Mouse (Mus musculus) liver, embryonic 13.5 days (tissue): ENCODE data around the gene Ptcd2. TPM values are rescaled to one million over a fixed set of nuclear protein-coding genes. Genes with fewer than 3 reads are reported as not detected.
A peak's percentile ranks its signal among the peaks of the same experiment; 100 is the strongest.

ENCODE experiments used
- ATAC-seq: fragments of 200-750 bp; cut with Nextera tagmentation; 2 replicates; pipeline ENCODE4 v1.8.0; 2017; ENCODE audit warnings: low read depth, mild to moderate bottlenecking, moderate number of reproducible peaks, moderate library complexity
- DNase-seq: peaks from one replicate; pipeline ENCODE4 v3.0.0; 2022
- H3K27ac ChIP-seq: fragments of 300-500 bp; sonication (generic); 2 replicates; pipeline ENCODE4 v1.5.1; 2015; ENCODE audit warnings: moderate library complexity, mild to moderate bottlenecking, inconsistent platforms
- H3K27me3 ChIP-seq: fragments of 300-500 bp; sonication (generic); 2 replicates; pipeline ENCODE4 v1.6.1; 2015; ENCODE audit warnings: mild to moderate bottlenecking, inconsistent platforms
- H3K36me3 ChIP-seq: fragments of 300-500 bp; sonication (generic); 2 replicates; pipeline ENCODE4 v1.6.1; 2015; ENCODE audit warnings: mild to moderate bottlenecking, inconsistent platforms
- H3K4me1 ChIP-seq: fragments of 300-500 bp; sonication (generic); replicated peaks from 2 replicates; pipeline ENCODE4 v1.6.1; 2015; ENCODE audit warnings: inconsistent platforms
- H3K4me2 ChIP-seq: fragments of 300-500 bp; sonication (generic); 2 replicates; pipeline ENCODE4 v1.6.1; 2015; ENCODE audit warnings: inconsistent platforms, mild to moderate bottlenecking, moderate library complexity
- H3K4me3 ChIP-seq: fragments of 300-500 bp; sonication (generic); replicated peaks from 2 replicates; pipeline ENCODE4 v1.5.1; 2015; ENCODE audit warnings: mild to moderate bottlenecking, inconsistent platforms
- H3K9ac ChIP-seq: fragments of 300-500 bp; sonication (generic); 2 replicates; pipeline ENCODE4 v1.6.1; 2015; ENCODE audit warnings: mild to moderate bottlenecking, inconsistent platforms
- H3K9me3 ChIP-seq: fragments of 300-500 bp; sonication (generic); replicated peaks from 2 replicates; pipeline ENCODE4 v1.6.1; 2016; ENCODE audit warnings: inconsistent platforms
- WGBS: fragments of 180-500 bp; shearing (Covaris S2); methylation state at CpG from one replicate; pipeline ENCODE4 v1.1.7; 2015; ENCODE audit not compliant: insufficient replicate concordance; 5-methylcytosine and 5-hydroxymethylcytosine counted together
- polyA plus RNA-seq: library from polyadenylated mRNA; unstranded; fragments of >200 nt; fragmentation: Nextera tagmentation; extraction: Ambion mirVana; gene quantifications from 2 replicates; pipeline ENCODE4 v1.2.1, GENCODE M21; 2015

Gene Ptcd2
- 36.4 and 45.3 TPM in 2 replicates for polyA plus RNA-seq

- no peaks in the 10 kb centered on the region for H3K27me3 ChIP-seq
- H3K9ac ChIP-seq = peak within 1 kb of the TSS; percentile 82
- peak; percentile 97 for DNase-seq
- WGBS = under 1% methylated on average over 39 of the region's 39 CpGs
- H3K4me2 ChIP-seq = peak within 1 kb of the TSS; percentile 77
- no peaks in the 10 kb centered on the region for H3K9me3 ChIP-seq
- peak; percentile 96 for ATAC-seq
- H3K4me3 ChIP-seq = peak within 1 kb of the TSS; percentile 79
- peak within 1 kb of the TSS; percentile 77 for H3K27ac ChIP-seq
- peaks cover 37% of the 10 kb centered on the region for H3K36me3 ChIP-seq
- H3K4me1 ChIP-seq = peaks cover 29% of the 10 kb centered on the region
Observed at GRCm38 (mm10) chr13:99344599-99345575, at the start of gene Ptcd2, which contains the start of gene Mrps27. Gene Ptcd2, minus strand, starts transcription at chr13:99344705. Gene Mrps27, plus strand, starts transcription at chr13:99344786.

DNA sequence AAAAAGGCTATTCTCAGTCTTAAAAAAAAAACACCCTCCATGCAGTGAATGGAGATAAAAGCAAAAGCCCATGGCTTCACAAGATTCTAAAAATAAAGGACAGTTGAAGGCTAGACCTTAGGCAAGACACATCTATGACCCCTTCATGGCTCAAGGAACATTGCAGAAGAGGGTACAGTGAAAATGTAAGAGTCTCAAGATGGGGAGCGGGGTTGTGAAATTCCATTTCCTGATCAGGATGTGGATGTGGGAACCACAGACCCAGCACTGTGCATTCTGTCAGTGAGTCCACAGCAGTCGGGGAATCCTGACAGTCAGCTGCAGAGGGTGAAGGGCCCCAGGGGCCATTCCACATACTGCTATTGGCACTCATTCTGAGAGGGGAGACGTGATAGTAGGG, 48.6 kb upstream of the Ptcd2 start:
- Histone ChIP-seq H3K36me3 (0 out of 2 replicates have a peak, but pooled peaks cover 4% of the 10 kb centered on the region), H3K9ac (no peak overlapping the region), H3K4me3 (no peak overlapping the region), H3K4me2 (no peak overlapping the region), H3K4me1 (no peaks in the 10 kb centered on the region), H3K9me3 (no peaks in the 10 kb centered on the region), H3K27me3 (no peaks in the 10 kb centered on the region), H3K27ac (no peak overlapping the region)
- WGBS = 63% methylated on average over 3 of the region's 3 CpGs
- DNase-seq = no peak
- no peak for ATAC-seq

GRCm38 (mm10) chr13:99391417-99391816, 46.9 kb upstream of the Ptcd2 start:
- H3K27ac ChIP-seq = no peak overlapping the region
- H3K9me3 ChIP-seq = no peaks in the 10 kb centered on the region
- ATAC-seq (no peak), DNase-seq (no peak)
- 0 out of 2 replicates have a peak, but pooled peaks cover 4% of the 10 kb centered on the region for H3K36me3 ChIP-seq
- no peaks in the 10 kb centered on the region for H3K27me3 ChIP-seq
- WGBS = 89% methylated on average over 3 of the region's 3 CpGs
- no peak overlapping the region for H3K4me3 ChIP-seq
- no peaks in the 10 kb centered on the region for H3K4me1 ChIP-seq
- H3K4me2 ChIP-seq = no peak overlapping the region
- no peak overlapping the region for H3K9ac ChIP-seq

DNA sequence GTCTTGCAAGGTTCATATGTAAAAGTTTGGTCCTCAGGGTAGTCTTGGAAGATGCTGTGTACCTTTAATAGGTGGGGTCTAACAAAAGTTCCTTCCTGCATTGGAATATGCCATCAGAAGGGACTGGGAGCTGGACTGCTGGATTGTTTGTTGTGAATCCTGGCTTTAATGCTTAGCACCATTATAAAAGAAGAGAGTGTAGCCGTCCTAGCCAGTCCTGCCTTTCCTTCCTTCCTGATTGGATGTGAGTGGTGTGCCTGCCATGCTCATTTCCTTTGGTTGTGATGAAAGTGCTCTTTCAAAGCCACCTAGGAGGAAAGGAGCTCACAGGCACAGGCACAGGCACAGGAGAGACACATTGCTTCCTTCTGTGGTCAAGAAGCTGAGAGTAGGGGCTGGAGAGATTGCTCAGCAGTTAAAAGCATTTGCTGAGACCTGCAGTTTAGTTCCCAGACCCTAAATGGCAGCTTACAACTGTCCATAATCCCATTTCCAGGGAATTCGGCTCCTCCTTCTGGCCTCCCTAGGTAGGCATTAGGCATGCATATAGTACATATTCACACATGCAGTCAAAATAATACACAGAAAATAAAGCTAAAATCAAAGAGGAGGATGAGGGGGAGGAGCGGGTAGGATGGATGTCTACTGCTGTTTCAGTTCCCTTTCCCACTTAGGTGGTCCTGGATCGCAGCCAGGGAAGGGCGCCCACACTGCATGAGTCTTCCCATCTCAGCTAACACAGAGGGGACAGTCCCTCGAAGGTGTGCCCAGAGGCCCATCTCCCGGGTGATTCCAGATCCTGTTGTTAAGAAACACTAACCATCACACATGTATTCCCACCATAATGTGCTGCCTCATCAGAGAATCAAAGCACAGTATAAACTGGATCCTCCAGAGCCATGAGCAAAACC, 43.7 kb upstream of the Ptcd2 start:
- no peak overlapping the region for H3K4me2 ChIP-seq
- ATAC-seq (no peak), DNase-seq (no peak)
- no peaks in the 10 kb centered on the region for H3K27me3 ChIP-seq
- H3K27ac ChIP-seq = no peak overlapping the region
- H3K9ac ChIP-seq = no peak overlapping the region
- H3K36me3 ChIP-seq = 0 out of 2 replicates have a peak, but pooled peaks cover 4% of the 10 kb centered on the region
- H3K4me3 ChIP-seq = no peak overlapping the region
- no peaks in the 10 kb centered on the region for H3K9me3 ChIP-seq
- no peaks in the 10 kb centered on the region for H3K4me1 ChIP-seq
- 74% methylated on average over 7 of the region's 7 CpGs for WGBS

- 87% methylated on average over 7 of the region's 7 CpGs for WGBS
- Histone ChIP-seq H3K36me3 (0 out of 2 replicates have a peak, but pooled peaks cover 9% of the 10 kb centered on the region), H3K4me2 (no peak overlapping the region), H3K9me3 (no peaks in the 10 kb centered on the region), H3K4me3 (no peak overlapping the region), H3K9ac (no peak overlapping the region), H3K4me1 (no peaks in the 10 kb centered on the region), H3K27ac (no peak overlapping the region), H3K27me3 (no peaks in the 10 kb centered on the region)
- ATAC-seq = no peak
- DNase-seq = no peak
Observed at GRCm38 (mm10) chr13:99386341-99386740, 41.8 kb upstream of the Ptcd2 start.

DNA sequence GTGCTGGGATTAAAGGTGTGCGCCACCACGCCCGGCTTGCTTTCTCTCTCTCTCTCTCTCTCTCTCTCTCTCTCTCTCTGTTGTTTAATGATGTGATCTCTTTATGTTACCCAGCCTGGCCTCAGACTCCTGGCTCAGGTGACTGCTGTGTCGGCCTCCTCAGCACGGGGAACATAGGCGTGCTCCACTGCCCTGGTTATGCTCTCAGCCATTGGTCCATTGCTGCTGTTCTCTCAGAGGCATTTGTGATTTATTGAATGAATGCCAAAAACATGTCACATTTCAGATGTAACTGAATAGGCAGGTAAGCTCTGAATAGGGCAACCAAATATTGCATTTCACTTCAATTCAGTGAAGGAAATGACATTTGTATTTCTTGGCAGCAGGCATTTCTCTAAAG, 41.4 kb upstream of the Ptcd2 start:
- WGBS = 67% methylated on average over 6 of the region's 6 CpGs
- Histone ChIP-seq H3K27me3 (no peaks in the 10 kb centered on the region), H3K27ac (no peak overlapping the region), H3K4me1 (no peaks in the 10 kb centered on the region), H3K9me3 (no peaks in the 10 kb centered on the region), H3K4me3 (no peak overlapping the region), H3K9ac (no peak overlapping the region), H3K36me3 (0 out of 2 replicates have a peak, but pooled peaks cover 13% of the 10 kb centered on the region), H3K4me2 (no peak overlapping the region)
- no peak for DNase-seq
- ATAC-seq = no peak

GRCm38 (mm10) chr13:99384555-99385203, 40.2 kb upstream of the Ptcd2 start:
- ATAC-seq (no peak), DNase-seq (no peak)
- 0 out of 2 replicates have a peak, but pooled peaks cover 13% of the 10 kb centered on the region for H3K36me3 ChIP-seq
- no peaks in the 10 kb centered on the region for H3K9me3 ChIP-seq
- H3K4me2 ChIP-seq = no peak overlapping the region
- 69% methylated on average over 7 of the region's 7 CpGs for WGBS
- no peaks in the 10 kb centered on the region for H3K4me1 ChIP-seq
- no peak overlapping the region for H3K4me3 ChIP-seq
- H3K9ac ChIP-seq = no peak overlapping the region
- H3K27ac ChIP-seq = no peak overlapping the region
- no peaks in the 10 kb centered on the region for H3K27me3 ChIP-seq

DNA sequence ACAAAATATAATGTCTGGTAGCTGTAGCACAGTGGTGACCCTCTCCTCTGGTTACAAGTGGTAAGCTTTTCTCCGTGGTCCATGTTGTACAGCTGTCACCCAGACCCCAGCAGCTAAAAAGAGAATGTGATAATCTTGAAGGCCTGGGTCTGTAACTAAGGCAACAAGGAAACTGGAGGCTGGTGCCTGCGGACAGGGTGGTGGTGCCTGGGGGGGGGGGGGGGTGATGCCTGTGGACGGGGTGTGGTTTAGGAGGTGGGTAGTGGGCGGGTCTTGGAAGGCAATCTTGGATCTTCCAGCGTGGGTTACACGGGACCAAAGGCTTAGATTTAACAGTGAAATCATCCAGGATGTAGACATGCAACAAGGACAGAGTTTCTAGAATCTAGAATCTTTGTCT, 37.9 kb upstream of the Ptcd2 start:
- no peak for DNase-seq
- no peaks in the 10 kb centered on the region for H3K9me3 ChIP-seq
- H3K4me1 ChIP-seq = no peaks in the 10 kb centered on the region
- H3K9ac ChIP-seq = no peak overlapping the region
- no peak overlapping the region for H3K27ac ChIP-seq
- H3K4me2 ChIP-seq = no peak overlapping the region
- H3K36me3 ChIP-seq = 0 out of 2 replicates have a peak, but pooled peaks cover 14% of the 10 kb centered on the region
- no peak overlapping the region for H3K4me3 ChIP-seq
- 53% methylated on average over 6 of the region's 6 CpGs for WGBS
- no peak for ATAC-seq
- no peaks in the 10 kb centered on the region for H3K27me3 ChIP-seq

GRCm38 (mm10) chr13:99378223-99378622, 33.7 kb upstream of the Ptcd2 start:
- ATAC-seq (no peak), DNase-seq (no peak)
- no peaks in the 10 kb centered on the region for H3K4me1 ChIP-seq
- no peak overlapping the region for H3K27ac ChIP-seq
- no peak overlapping the region for H3K9ac ChIP-seq
- H3K27me3 ChIP-seq = no peaks in the 10 kb centered on the region
- H3K4me2 ChIP-seq = no peak overlapping the region
- H3K4me3 ChIP-seq = no peak overlapping the region
- WGBS = 88% methylated on average over 1 of the region's 1 CpGs
- no peaks in the 10 kb centered on the region for H3K9me3 ChIP-seq
- 0 out of 2 replicates have a peak, but pooled peaks cover 16% of the 10 kb centered on the region for H3K36me3 ChIP-seq

DNA sequence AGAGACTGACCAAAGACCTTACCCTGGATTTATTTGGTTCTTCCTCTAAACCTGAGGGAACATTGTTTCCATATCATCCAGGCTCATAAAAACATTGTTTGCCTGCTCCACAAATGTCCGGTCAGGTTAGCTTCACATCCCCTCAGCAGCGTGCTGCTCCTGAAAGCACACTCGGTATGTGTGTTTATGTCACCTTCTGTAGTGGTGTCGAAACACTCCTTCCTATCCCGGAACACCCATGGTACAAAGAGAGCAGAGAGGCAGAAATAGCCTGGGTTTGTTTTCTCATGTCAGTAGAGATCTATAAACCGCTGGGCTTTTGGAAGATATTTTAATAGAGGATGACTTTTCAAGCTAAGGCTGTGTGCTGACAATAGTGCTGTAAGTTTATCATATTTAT, 32.5 kb upstream of the Ptcd2 start:
- H3K36me3 ChIP-seq = 0 out of 2 replicates have a peak, but pooled peaks cover 18% of the 10 kb centered on the region
- H3K27ac ChIP-seq = no peak overlapping the region
- DNase-seq (no peak), ATAC-seq (no peak)
- 79% methylated on average over 6 of the region's 6 CpGs for WGBS
- H3K4me3 ChIP-seq = no peak overlapping the region
- no peaks in the 10 kb centered on the region for H3K27me3 ChIP-seq
- no peaks in the 10 kb centered on the region for H3K9me3 ChIP-seq
- no peak overlapping the region for H3K4me2 ChIP-seq
- no peaks in the 10 kb centered on the region for H3K4me1 ChIP-seq
- H3K9ac ChIP-seq = no peak overlapping the region
